Mouse (Mus musculus): ENCODE data around the gene B130006D01Rik. TPM values are rescaled to one million over a fixed set of nuclear protein-coding genes. Genes with fewer than 3 reads are reported as not detected.

B130006D01Rik gene
- polyA plus RNA-seq (2014; fragmentation: Nextera tagmentation; extraction: Ambion mirVana) = 0.67 and 1.3 TPM in 2 replicates

DNA sequence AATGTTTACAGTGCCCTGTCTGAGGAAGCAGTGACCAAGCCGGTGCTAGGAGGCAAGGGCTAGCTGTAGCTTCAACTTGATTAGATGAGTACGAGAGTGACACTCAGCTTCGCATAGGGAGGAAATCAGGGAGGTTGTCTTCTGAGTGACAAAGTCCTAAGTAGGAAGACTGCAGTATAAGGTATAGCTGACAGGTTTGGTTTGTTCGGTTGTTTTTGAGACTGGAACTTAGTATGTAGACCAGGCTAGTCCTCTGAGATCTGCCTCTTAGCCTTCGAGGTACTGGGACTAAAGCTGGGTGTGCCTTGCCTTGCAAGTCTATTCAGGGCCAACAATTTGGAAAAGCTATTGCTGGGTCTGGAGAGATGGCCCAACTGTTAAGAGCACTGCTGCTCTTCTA lies at the start of gene B130006D01Rik:
Gene B130006D01Rik, plus strand, starts transcription at position 301 of the 400 bp plus-strand sequence.
- H3K9ac ChIP-seq (replicated peaks; ENCODE audit: low read length) = no peak within 1 kb of the TSS
- H3K4me1 ChIP-seq (ENCODE audit: control insufficient read depth, insufficient read depth, low read length) = no peaks in the 10 kb centered on the region
- H3K36me3 ChIP-seq (replicated peaks; ENCODE audit: control insufficient read depth, insufficient read depth, low read depth, low read length) = no peaks in the 10 kb centered on the region
- H3K27me3 ChIP-seq (ENCODE audit: control insufficient read depth, insufficient read depth, low read length) = no peaks in the 10 kb centered on the region
- H3K27ac ChIP-seq (replicated peaks; ENCODE audit: low read depth, low read length) = no peak within 1 kb of the TSS
- no peak for ATAC-seq (replicated peaks; ENCODE audit: insufficient number of reproducible peaks, low FRiP score, low TSS enrichment, low read depth)
- no peaks in the 10 kb centered on the region for H3K9me3 ChIP-seq (replicated peaks; ENCODE audit: control insufficient read depth, low read length)
- H3K4me2 ChIP-seq (ENCODE audit: low read depth, low read length) = no peak within 1 kb of the TSS
- WGBS = 94% methylated on average over 5 of the region's 5 CpGs
- no peak for DNase-seq (ENCODE audit: low spot score)
- no peak within 1 kb of the TSS for H3K4me3 ChIP-seq (ENCODE audit: low read depth, low read length)

DNA sequence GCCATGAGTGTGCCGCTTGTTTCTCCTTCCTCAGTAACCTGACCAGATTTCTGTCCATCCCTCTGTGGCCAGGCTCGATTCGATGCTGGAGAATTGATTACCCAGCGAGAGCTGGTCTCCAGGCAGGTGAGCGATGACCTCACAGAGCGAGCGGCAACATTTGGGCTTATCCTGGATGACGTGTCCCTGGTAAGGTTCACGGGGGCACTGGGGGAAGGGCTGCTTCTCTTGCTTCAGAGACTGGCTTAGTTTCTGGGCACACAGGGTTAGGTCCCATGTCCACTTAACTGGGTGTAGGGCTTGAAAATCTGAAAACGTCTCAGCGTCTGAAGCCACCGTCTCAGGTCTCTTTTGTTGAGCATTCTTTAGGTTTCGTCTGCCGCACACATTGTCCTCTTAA lies 47.9 kb upstream of the B130006D01Rik start:
- Histone ChIP-seq H3K27me3 (ENCODE audit: control insufficient read depth, insufficient read depth, low read length) (no peaks in the 10 kb centered on the region), H3K4me3 (ENCODE audit: low read depth, low read length) (no peak overlapping the region), H3K27ac (replicated peaks; ENCODE audit: low read depth, low read length) (no peak overlapping the region; the same call in 1 of the 2 replicates), H3K36me3 (replicated peaks; ENCODE audit: control insufficient read depth, insufficient read depth, low read depth, low read length) (no peaks in the 10 kb centered on the region; the same call in none of the 2 replicates), H3K9me3 (replicated peaks; ENCODE audit: control insufficient read depth, low read length) (no peaks in the 10 kb centered on the region), H3K9ac (replicated peaks; ENCODE audit: low read length) (no peak overlapping the region; the same call in 1 of the 2 replicates), H3K4me1 (ENCODE audit: control insufficient read depth, insufficient read depth, low read length) (peaks cover 3% of the 10 kb centered on the region), H3K4me2 (ENCODE audit: low read depth, low read length) (no peak overlapping the region)
- no peak for DNase-seq (ENCODE audit: low spot score)
- ATAC-seq (replicated peaks; ENCODE audit: insufficient number of reproducible peaks, low FRiP score, low TSS enrichment, low read depth) = no peak
- 87% methylated on average over 14 of the region's 14 CpGs for WGBS

DNA sequence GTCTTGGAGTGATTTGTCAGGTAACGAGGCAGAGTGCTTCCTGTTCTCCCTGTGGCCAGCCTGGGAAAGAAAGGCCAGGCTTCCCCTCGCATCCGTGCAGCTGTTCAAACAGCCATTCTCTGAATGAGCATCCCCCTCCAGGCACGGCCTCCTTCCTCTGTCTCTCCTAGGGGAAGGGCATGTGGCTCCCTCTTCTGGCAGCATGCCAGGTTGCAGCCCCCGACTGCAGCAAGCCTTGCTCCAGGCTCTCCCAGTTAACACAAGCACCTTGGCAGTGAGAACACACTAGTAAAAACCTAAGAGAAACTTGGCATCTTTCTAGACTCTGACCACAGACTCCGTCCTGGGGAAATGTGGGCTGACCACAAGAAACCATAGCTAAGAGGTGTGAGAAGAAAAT lies 47.1 kb upstream of the B130006D01Rik start:
- 13% methylated on average over 6 of the region's 6 CpGs for WGBS
- H3K9me3 ChIP-seq (replicated peaks; ENCODE audit: control insufficient read depth, low read length) = no peaks in the 10 kb centered on the region
- ATAC-seq (replicated peaks; ENCODE audit: insufficient number of reproducible peaks, low FRiP score, low TSS enrichment, low read depth) = peak; percentile 49
- H3K27ac ChIP-seq (replicated peaks; ENCODE audit: low read depth, low read length) = no peak overlapping the region
- no peaks in the 10 kb centered on the region; the same call in none of the 2 replicates for H3K36me3 ChIP-seq (replicated peaks; ENCODE audit: control insufficient read depth, insufficient read depth, low read depth, low read length)
- no peaks in the 10 kb centered on the region for H3K27me3 ChIP-seq (ENCODE audit: control insufficient read depth, insufficient read depth, low read length)
- H3K4me3 ChIP-seq (ENCODE audit: low read depth, low read length) = no peak overlapping the region
- peaks cover 3% of the 10 kb centered on the region for H3K4me1 ChIP-seq (ENCODE audit: control insufficient read depth, insufficient read depth, low read length)
- H3K9ac ChIP-seq (replicated peaks; ENCODE audit: low read length) = no peak overlapping the region
- no peak overlapping the region for H3K4me2 ChIP-seq (ENCODE audit: low read depth, low read length)
- peak; percentile 92 for DNase-seq (ENCODE audit: low spot score)

DNA sequence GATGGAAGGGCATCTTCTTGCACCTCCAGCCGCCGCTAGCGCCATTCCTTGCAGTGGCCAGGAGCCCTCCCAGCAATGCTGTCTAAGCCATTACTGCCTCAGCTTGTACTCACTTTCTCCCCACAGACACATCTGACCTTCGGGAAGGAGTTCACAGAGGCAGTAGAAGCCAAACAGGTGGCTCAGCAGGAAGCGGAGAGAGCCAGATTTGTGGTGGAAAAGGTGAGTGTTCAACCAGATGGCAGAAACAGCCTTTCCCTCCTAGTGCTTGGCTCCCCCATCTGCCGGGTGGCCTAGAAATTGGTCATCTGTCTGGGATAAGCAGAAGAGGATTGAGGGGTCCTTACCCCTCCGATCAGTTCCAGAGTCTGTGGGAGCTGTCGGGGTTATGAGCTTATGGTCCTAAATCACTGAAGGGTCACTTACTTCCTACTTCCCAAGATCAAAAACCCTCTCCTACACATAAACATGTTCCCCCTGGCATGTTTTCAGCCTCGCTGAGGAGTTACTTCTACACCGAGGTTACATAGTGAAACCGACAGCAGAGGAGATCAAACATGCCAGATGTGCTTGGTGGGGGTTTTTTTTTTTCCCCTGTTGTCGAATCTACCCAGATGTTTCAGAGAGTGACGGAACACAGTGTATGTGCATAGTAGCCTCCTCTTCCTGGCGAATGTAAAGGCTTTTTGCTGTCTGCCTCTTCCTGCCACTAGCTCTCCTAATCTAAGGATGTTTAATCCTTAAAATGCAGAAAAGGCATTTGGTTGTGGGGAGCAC lies 45.3 kb upstream of the B130006D01Rik start:
- WGBS = 79% methylated on average over 14 of the region's 14 CpGs
- no peak overlapping the region for H3K4me3 ChIP-seq (ENCODE audit: low read depth, low read length)
- no peak overlapping the region for H3K27ac ChIP-seq (replicated peaks; ENCODE audit: low read depth, low read length)
- H3K9ac ChIP-seq (replicated peaks; ENCODE audit: low read length) = no peak overlapping the region
- H3K36me3 ChIP-seq (replicated peaks; ENCODE audit: control insufficient read depth, insufficient read depth, low read depth, low read length) = no peaks in the 10 kb centered on the region; the same call in 1 of the 2 replicates
- H3K4me2 ChIP-seq (ENCODE audit: low read depth, low read length) = no peak overlapping the region
- ATAC-seq (replicated peaks; ENCODE audit: insufficient number of reproducible peaks, low FRiP score, low TSS enrichment, low read depth) (no peak), DNase-seq (ENCODE audit: low spot score) (no peak)
- H3K4me1 ChIP-seq (ENCODE audit: control insufficient read depth, insufficient read depth, low read length) = peaks cover 9% of the 10 kb centered on the region
- no peaks in the 10 kb centered on the region for H3K9me3 ChIP-seq (replicated peaks; ENCODE audit: control insufficient read depth, low read length)
- H3K27me3 ChIP-seq (ENCODE audit: control insufficient read depth, insufficient read depth, low read length) = no peaks in the 10 kb centered on the region

DNA sequence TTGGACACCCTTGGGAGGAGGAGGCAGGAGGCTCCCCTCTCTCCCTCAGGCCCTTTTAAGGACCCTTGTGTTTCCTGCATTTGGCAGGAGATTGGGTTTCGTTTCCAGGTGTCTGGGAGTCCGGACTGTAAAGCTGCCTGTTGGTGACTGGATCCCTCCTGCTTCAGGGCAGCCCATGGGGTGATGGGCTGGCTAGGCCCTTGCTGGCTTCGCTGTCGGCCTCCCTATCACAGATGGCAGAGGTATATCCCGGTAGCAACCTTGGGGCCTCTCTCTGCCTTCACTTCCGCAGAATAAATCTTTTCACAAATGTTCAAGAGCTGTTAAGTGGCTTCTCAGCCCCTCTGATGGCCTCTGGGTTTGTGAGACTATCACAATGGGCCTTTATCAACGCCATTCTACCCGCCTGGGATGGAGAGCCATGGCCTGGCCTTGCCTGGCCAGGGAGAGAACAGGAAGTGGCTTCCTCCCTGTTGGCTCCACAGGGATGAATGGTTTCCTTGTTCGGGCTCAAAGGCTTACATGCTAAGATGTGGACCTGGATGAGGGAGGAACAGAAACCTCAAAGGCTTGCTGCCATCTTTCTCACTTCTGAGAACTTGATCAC lies 41.3 kb upstream of the B130006D01Rik start:
- DNase-seq (ENCODE audit: low spot score) (peak; percentile 69), ATAC-seq (replicated peaks; ENCODE audit: insufficient number of reproducible peaks, low FRiP score, low TSS enrichment, low read depth) (peak; percentile 47; the same call in 1 of the 2 replicates)
- H3K9ac ChIP-seq (replicated peaks; ENCODE audit: low read length) = no peak overlapping the region
- no peaks in the 10 kb centered on the region; the same call in 1 of the 2 replicates for H3K36me3 ChIP-seq (replicated peaks; ENCODE audit: control insufficient read depth, insufficient read depth, low read depth, low read length)
- no peak overlapping the region for H3K4me2 ChIP-seq (ENCODE audit: low read depth, low read length)
- peak overlapping the region; percentile 72 for H3K27ac ChIP-seq (replicated peaks; ENCODE audit: low read depth, low read length)
- peaks cover 6% of the 10 kb centered on the region; the same call in 1 of the 2 replicates for H3K4me1 ChIP-seq (ENCODE audit: control insufficient read depth, insufficient read depth, low read length)
- H3K4me3 ChIP-seq (ENCODE audit: low read depth, low read length) = no peak overlapping the region
- H3K9me3 ChIP-seq (replicated peaks; ENCODE audit: control insufficient read depth, low read length) = no peaks in the 10 kb centered on the region
- H3K27me3 ChIP-seq (ENCODE audit: control insufficient read depth, insufficient read depth, low read length) = no peaks in the 10 kb centered on the region
- WGBS = 34% methylated on average over 9 of the region's 9 CpGs

DNA sequence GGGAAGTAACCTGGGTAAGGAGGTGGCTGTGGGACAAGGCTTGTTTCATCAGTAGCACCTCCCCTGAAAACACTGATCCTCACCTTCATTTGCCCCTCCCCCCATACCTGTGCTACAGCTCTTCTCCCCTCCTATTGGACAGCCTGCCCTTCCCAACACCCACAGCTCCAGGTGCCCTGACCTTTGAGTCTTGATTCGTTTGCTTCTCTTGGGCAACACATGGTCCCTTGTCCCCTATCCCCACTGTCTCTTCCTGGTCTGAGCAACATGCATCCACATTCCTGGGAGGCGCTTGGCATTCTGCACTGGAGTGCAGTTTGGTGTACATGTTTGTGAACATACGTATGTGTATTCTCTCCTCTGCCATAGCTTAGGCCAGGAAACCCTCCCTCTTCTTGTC lies 40.4 kb upstream of the B130006D01Rik start:
- no peaks in the 10 kb centered on the region; the same call in 1 of the 2 replicates for H3K36me3 ChIP-seq (replicated peaks; ENCODE audit: control insufficient read depth, insufficient read depth, low read depth, low read length)
- H3K4me2 ChIP-seq (ENCODE audit: low read depth, low read length) = no peak overlapping the region
- H3K9ac ChIP-seq (replicated peaks; ENCODE audit: low read length) = no peak overlapping the region
- no peak overlapping the region for H3K27ac ChIP-seq (replicated peaks; ENCODE audit: low read depth, low read length)
- H3K27me3 ChIP-seq (ENCODE audit: control insufficient read depth, insufficient read depth, low read length) = no peaks in the 10 kb centered on the region
- H3K4me3 ChIP-seq (ENCODE audit: low read depth, low read length) = no peak overlapping the region
- H3K4me1 ChIP-seq (ENCODE audit: control insufficient read depth, insufficient read depth, low read length) = peaks cover 6% of the 10 kb centered on the region; the same call in 1 of the 2 replicates
- no peak for DNase-seq (ENCODE audit: low spot score)
- H3K9me3 ChIP-seq (replicated peaks; ENCODE audit: control insufficient read depth, low read length) = no peaks in the 10 kb centered on the region
- 84% methylated on average over 3 of the region's 3 CpGs for WGBS
- no peak for ATAC-seq (replicated peaks; ENCODE audit: insufficient number of reproducible peaks, low FRiP score, low TSS enrichment, low read depth)

DNA sequence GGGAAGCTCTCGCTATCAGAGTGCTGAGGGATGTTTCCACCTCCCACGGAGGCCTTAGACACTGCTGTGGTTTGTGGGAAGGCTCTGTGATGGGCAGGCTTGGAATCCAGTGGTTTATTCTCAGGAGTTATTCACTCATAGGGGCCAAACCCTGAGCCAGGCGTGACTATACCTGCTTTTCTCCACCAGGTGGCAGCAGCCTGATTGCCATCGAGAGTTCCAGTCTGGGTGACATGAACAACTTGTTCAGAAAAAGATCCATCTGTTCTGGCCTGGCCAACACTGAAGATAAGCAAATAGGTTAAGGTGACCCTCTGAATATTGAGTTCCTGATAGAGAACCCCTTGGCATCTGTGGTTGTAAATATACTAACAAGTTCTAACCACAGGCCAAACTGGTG lies 37.4 kb upstream of the B130006D01Rik start:
- H3K27ac ChIP-seq (replicated peaks; ENCODE audit: low read depth, low read length) = no peak overlapping the region
- H3K9me3 ChIP-seq (replicated peaks; ENCODE audit: control insufficient read depth, low read length) = no peaks in the 10 kb centered on the region
- no peak overlapping the region for H3K4me2 ChIP-seq (ENCODE audit: low read depth, low read length)
- H3K4me1 ChIP-seq (ENCODE audit: control insufficient read depth, insufficient read depth, low read length) = peaks cover 6% of the 10 kb centered on the region; the same call in 1 of the 2 replicates
- no peak overlapping the region for H3K4me3 ChIP-seq (ENCODE audit: low read depth, low read length)
- H3K9ac ChIP-seq (replicated peaks; ENCODE audit: low read length) = no peak overlapping the region
- DNase-seq (ENCODE audit: low spot score) (peak; percentile 90), ATAC-seq (replicated peaks; ENCODE audit: insufficient number of reproducible peaks, low FRiP score, low TSS enrichment, low read depth) (no peak)
- H3K27me3 ChIP-seq (ENCODE audit: control insufficient read depth, insufficient read depth, low read length) = no peaks in the 10 kb centered on the region
- WGBS = 7% methylated on average over 4 of the region's 4 CpGs
- no peaks in the 10 kb centered on the region for H3K36me3 ChIP-seq (replicated peaks; ENCODE audit: control insufficient read depth, insufficient read depth, low read depth, low read length)

Measured in embryonic facial prominence, embryonic 11.5 days (tissue).